Mouse (Mus musculus) limb, embryonic 12.5 days (tissue): ENCODE results near the gene Aebp2. TPM values are rescaled to one million over a fixed set of nuclear protein-coding genes. Genes with fewer than 3 reads are reported as not detected.
"Not testable (repeated sequence)": the region's sequence is repeated elsewhere in the genome, so short reads cannot be mapped to it uniquely, and the experiment has no call there.

ENCODE experiments used
- ATAC-seq: fragments of 200-750 bp; cut with Nextera tagmentation; 2 replicates; pipeline ENCODE4 v1.8.0; 2017; ENCODE audit warnings: low read depth, moderate TSS enrichment; ENCODE audit not compliant: insufficient number of reproducible peaks, insufficient read depth, low FRiP score, low TSS enrichment
- H3K27ac ChIP-seq: fragments of 300-500 bp; sonication (generic); 2 replicates; pipeline ENCODE4 v1.5.1; 2016; ENCODE audit warnings: mild to moderate bottlenecking, moderate library complexity
- H3K27me3 ChIP-seq: fragments of 300-500 bp; sonication (generic); 2 replicates; pipeline ENCODE4 v1.6.1; 2016; ENCODE audit warnings: mild to moderate bottlenecking, moderate library complexity
- H3K36me3 ChIP-seq: fragments of 300-500 bp; sonication (generic); 2 replicates; pipeline ENCODE4 v1.6.1; 2016; ENCODE audit warnings: mild to moderate bottlenecking, moderate library complexity
- H3K4me1 ChIP-seq: fragments of 300-500 bp; sonication (generic); replicated peaks from 2 replicates; pipeline ENCODE4 v1.6.1; 2016
- H3K4me2 ChIP-seq: fragments of 300-500 bp; sonication (generic); 2 replicates; pipeline ENCODE4 v1.6.1; 2016; ENCODE audit warnings: mild to moderate bottlenecking, moderate library complexity
- H3K4me3 ChIP-seq: fragments of 300-500 bp; sonication (generic); replicated peaks from 2 replicates; pipeline ENCODE4 v1.5.1; 2016; ENCODE audit warnings: mild to moderate bottlenecking
- H3K9ac ChIP-seq: fragments of 300-500 bp; sonication (generic); replicated peaks from 2 replicates; pipeline ENCODE4 v1.6.1; 2016; ENCODE audit warnings: mild to moderate bottlenecking, moderate library complexity
- H3K9me3 ChIP-seq: fragments of 300-500 bp; sonication (generic); 2 replicates; pipeline ENCODE4 v1.6.1; 2016; ENCODE audit warnings: mild to moderate bottlenecking, moderate library complexity
- WGBS: fragments of 180-500 bp; shearing (Covaris S2); methylation state at CpG from one replicate; pipeline ENCODE4 v1.1.7; 2016; 5-methylcytosine and 5-hydroxymethylcytosine counted together
- polyA plus RNA-seq: library from polyadenylated mRNA; unstranded; fragments of >200 nt; fragmentation: Nextera tagmentation; extraction: Ambion mirVana; gene quantifications from 2 replicates; pipeline ENCODE4 v1.2.1, GENCODE M21; 2016

Gene Aebp2
- polyA plus RNA-seq: 16.4 and 18.0 TPM in 2 replicates

GRCm38 (mm10) chr6:140622391-140623225 lies at the start of gene Aebp2:
TSS of gene Aebp2 (plus strand) at chr6:140622663.
- Histone ChIP-seq H3K27ac (peak within 1 kb of the TSS; percentile 93), H3K4me2 (peak within 1 kb of the TSS; percentile 75), H3K9ac (peak within 1 kb of the TSS; percentile 99), H3K27me3 (no peaks in the 10 kb centered on the region), H3K4me1 (peaks cover 23% of the 10 kb centered on the region), H3K36me3 (no peaks in the 10 kb centered on the region), H3K9me3 (no peaks in the 10 kb centered on the region), H3K4me3 (peak within 1 kb of the TSS; percentile 97)
- WGBS: 45% methylated on average over 30 of the region's 30 CpGs
- ATAC-seq: peak; percentile 0; the same call in 1 of the 2 replicates

- peaks cover 79% of the 10 kb centered on the region for H3K36me3 ChIP-seq
These were observed 47.5 kb upstream of the Aebp2 start for GRCm38 (mm10) chr6:140574943-140575342.

GRCm38 (mm10) chr6:140576133-140576532 lies 46.3 kb upstream of the Aebp2 start:
- H3K9ac ChIP-seq: no peak overlapping the region
- H3K27me3 ChIP-seq: no peaks in the 10 kb centered on the region
- H3K9me3 ChIP-seq: no peaks in the 10 kb centered on the region
- no peak for ATAC-seq
- WGBS: 73% methylated on average over 8 of the region's 8 CpGs
- H3K4me3 ChIP-seq: no peak overlapping the region
- no peak overlapping the region for H3K4me2 ChIP-seq
- H3K36me3 ChIP-seq: peaks cover 73% of the 10 kb centered on the region
- no peak overlapping the region for H3K27ac ChIP-seq
- no peaks in the 10 kb centered on the region for H3K4me1 ChIP-seq

More at GRCm38 (mm10) chr6:140574943-140575342, 47.5 kb upstream of the Aebp2 start:
- Histone ChIP-seq H3K27me3 (no peaks in the 10 kb centered on the region), H3K4me3 (no peak overlapping the region), H3K4me1 (no peaks in the 10 kb centered on the region), H3K9me3 (no peaks in the 10 kb centered on the region), H3K27ac (no peak overlapping the region), H3K9ac (no peak overlapping the region), H3K4me2 (no peak overlapping the region)
- ATAC-seq: no peak
- 91% methylated on average over 3 of the region's 3 CpGs for whole genome bisulfite sequencing

- Histone ChIP-seq H3K9me3 (no peaks in the 10 kb centered on the region), H3K27me3 (no peaks in the 10 kb centered on the region), H3K9ac (no peak overlapping the region), H3K27ac (no peak overlapping the region; the same call in 1 of the 2 replicates), H3K4me1 (no peaks in the 10 kb centered on the region), H3K4me3 (no peak overlapping the region), H3K36me3 (peaks cover 69% of the 10 kb centered on the region), H3K4me2 (no peak overlapping the region)
- WGBS: 85% methylated on average over 18 of the region's 18 CpGs
- ATAC-seq: no peak
These were observed 45.3 kb upstream of the Aebp2 start for GRCm38 (mm10) chr6:140576961-140577821.

GRCm38 (mm10) chr6:140577822-140578170 lies 44.7 kb upstream of the Aebp2 start:
- Histone ChIP-seq H3K4me2 (no peak overlapping the region), H3K9ac (no peak overlapping the region), H3K4me1 (no peaks in the 10 kb centered on the region), H3K9me3 (no peaks in the 10 kb centered on the region), H3K36me3 (peaks cover 67% of the 10 kb centered on the region), H3K27ac (no peak overlapping the region), H3K27me3 (no peaks in the 10 kb centered on the region), H3K4me3 (no peak overlapping the region)
- 91% methylated on average over 4 of the region's 4 CpGs for whole genome bisulfite sequencing
- no peak for ATAC-seq

- not testable (repeated sequence) for ATAC-seq, H3K4me3 ChIP-seq, H3K27ac ChIP-seq, H3K9me3 ChIP-seq, H3K9ac ChIP-seq, H3K27me3 ChIP-seq, H3K4me2 ChIP-seq, H3K4me1 ChIP-seq
- peaks cover 65% of the 10 kb centered on the region for H3K36me3 ChIP-seq
These were observed 43.5 kb upstream of the Aebp2 start for GRCm38 (mm10) chr6:140578985-140579384.

GRCm38 (mm10) chr6:140580170-140580569 lies 42.3 kb upstream of the Aebp2 start:
- H3K9me3 ChIP-seq: no peaks in the 10 kb centered on the region
- H3K4me1 ChIP-seq: no peaks in the 10 kb centered on the region
- H3K9ac ChIP-seq: no peak overlapping the region
- no peak for ATAC-seq
- no peak overlapping the region for H3K27ac ChIP-seq
- H3K36me3 ChIP-seq: peaks cover 58% of the 10 kb centered on the region
- 89% methylated on average over 4 of the region's 4 CpGs for WGBS
- no peaks in the 10 kb centered on the region for H3K27me3 ChIP-seq
- H3K4me3 ChIP-seq: no peak overlapping the region
- no peak overlapping the region for H3K4me2 ChIP-seq

GRCm38 (mm10) chr6:140586714-140587259 lies 35.7 kb upstream of the Aebp2 start:
- Histone ChIP-seq H3K36me3 (peaks cover 83% of the 10 kb centered on the region), H3K27me3 (no peaks in the 10 kb centered on the region), H3K4me1 (no peaks in the 10 kb centered on the region), H3K9me3 (no peaks in the 10 kb centered on the region), H3K4me3 (no peak overlapping the region), H3K27ac (no peak overlapping the region), H3K4me2 (no peak overlapping the region), H3K9ac (no peak overlapping the region)
- 84% methylated on average over 8 of the region's 8 CpGs for WGBS
- ATAC-seq: peak; percentile 44; the same call in 1 of the 2 replicates

GRCm38 (mm10) chr6:140591331-140591730 lies 31.1 kb upstream of the Aebp2 start:
- Histone ChIP-seq H3K4me1 (no peaks in the 10 kb centered on the region), H3K9ac (no peak overlapping the region), H3K4me2 (no peak overlapping the region), H3K4me3 (no peak overlapping the region), H3K36me3 (peaks cover 96% of the 10 kb centered on the region), H3K27me3 (no peaks in the 10 kb centered on the region), H3K9me3 (no peaks in the 10 kb centered on the region), H3K27ac (no peak overlapping the region)
- 83% methylated on average over 5 of the region's 5 CpGs for WGBS
- ATAC-seq: no peak

- H3K36me3 ChIP-seq: peaks cover 93% of the 10 kb centered on the region
- no peak for ATAC-seq
- no peak overlapping the region for H3K27ac ChIP-seq
- no peaks in the 10 kb centered on the region for H3K4me1 ChIP-seq
- WGBS: 86% methylated on average over 8 of the region's 8 CpGs
- H3K9ac ChIP-seq: no peak overlapping the region
- H3K4me3 ChIP-seq: no peak overlapping the region
- no peaks in the 10 kb centered on the region for H3K9me3 ChIP-seq
- no peaks in the 10 kb centered on the region for H3K27me3 ChIP-seq
- H3K4me2 ChIP-seq: no peak overlapping the region
These were observed 29.8 kb upstream of the Aebp2 start for GRCm38 (mm10) chr6:140592713-140593112.
